Mouse (Mus musculus) brain, embryonic 14.5 days (tissue): ENCODE measurements around the gene Atp1b2.

ENCODE experiments used
- CTCF ChIP-seq: fragments of 200-500 bp; IDR thresholded peaks from 2 replicates; pipeline ENCODE4 v1.5.1; 2012; ENCODE audit warnings: inconsistent platforms, mild to moderate bottlenecking, moderate library complexity, borderline replicate concordance; ENCODE audit not compliant: insufficient read depth, insufficient read length; ENCODE audit errors: extremely low read depth
- POLR2A ChIP-seq: fragments of 200-500 bp; IDR thresholded peaks from 2 replicates; pipeline ENCODE4 v1.6.1; 2012; ENCODE audit warnings: mild to moderate bottlenecking, inconsistent platforms, borderline replicate concordance; ENCODE audit not compliant: poor library complexity, insufficient read depth, insufficient read length, severe bottlenecking; ENCODE audit errors: extremely low read depth

- no peak for TF ChIP-seq CTCF
- no peak for TF ChIP-seq POLR2A
Observed at GRCm38 (mm10) chr11:69653399-69653798, 47.7 kb upstream of the Atp1b2 start.
